Mouse (Mus musculus) cerebellum, adult 8-10 months (tissue): ENCODE results near the gene Cd38.

ENCODE experiments used
- DNase-seq: peaks from one replicate; pipeline ENCODE4 v3.0.0; 2022

The Cd38 gene

GRCm38 (mm10) chr5:43948748-43949275, 80.5 kb downstream of the Cd38 start:
- DNase-seq = no peak

GRCm38 (mm10) chr5:43953241-43953640, 84.9 kb downstream of the Cd38 start:
- DNase-seq = no peak

- DNase-seq = no peak
These were observed 91.6 kb downstream of the Cd38 start for GRCm38 (mm10) chr5:43959884-43960440.

- DNase-seq = no peak
These were observed 92.7 kb downstream of the Cd38 start for GRCm38 (mm10) chr5:43961056-43961455.
